ENCODE assay signal across 8 mouse cellular contexts in genomic region chr9:62979461-62980161, GRCm38 (mm10). TPM values are rescaled to one million over a fixed set of nuclear protein-coding genes. Genes with fewer than 3 reads are reported as not detected.
DNase-seq lines count a peak whose midpoint lies in the region; ATAC-seq and TF ChIP-seq lines count a peak whose summit lies in the region.

No protein-coding gene starts in this region.

- no peaks in the 10 kb centered on the region for H3K9me3 ChIP-seq in heart, embryonic 16.5 days (replicated peaks; ENCODE audit: control insufficient read depth, low read length)

- DNase-seq in gastrocnemius, adult 2 months = no peak
- DNase-seq in gastrocnemius, postnatal 25 days = no peak
- DNase-seq in spleen, adult 12 weeks (ENCODE audit: low spot score) = peak; percentile 19
- DNase-seq in spleen, postnatal 4 days (ENCODE audit: low spot score in 2 of 2) = no peak
- peak; percentile 50 for DNase-seq in lung, postnatal 10 days
- no peak for DNase-seq in adipocyte (ENCODE audit: low spot score)

- intact Hi-C loops in gastrocnemius, adult 2 months (cut with DNase I) = loop anchor here (1.0 kb wide), 1 partner anchor 145 kb away; no protein-coding TSS in a partner anchor

- H3K9ac ChIP-seq in heart, embryonic 16.5 days (ENCODE audit: low read length) = peak overlapping the region; percentile 97

- no peaks in the 10 kb centered on the region for H3K36me3 ChIP-seq in heart, embryonic 16.5 days (ENCODE audit: control insufficient read depth, insufficient read depth)

- H3K27me3 ChIP-seq in heart, embryonic 16.5 days (ENCODE audit: control insufficient read depth, insufficient read depth, low read length) = no peaks in the 10 kb centered on the region

- no peak for ATAC-seq in heart, embryonic 16.5 days (replicated peaks; ENCODE audit: extremely low read depth, insufficient read depth, low FRiP score)
- no peak for ATAC-seq in activated CD4-positive, CD25-positive, alpha-beta regulatory T cell, adult 4 months

- H3K4me3 ChIP-seq in gastrocnemius, adult 2 months = peak overlapping the region; percentile 100
- peak overlapping the region; percentile 93 for H3K4me3 ChIP-seq in heart, embryonic 16.5 days (ENCODE audit: low read length)

- H3K4me1 ChIP-seq in heart, embryonic 16.5 days (ENCODE audit: control insufficient read depth, insufficient read depth, low read length) = peaks cover 6% of the 10 kb centered on the region

- WGBS in heart, embryonic 16.5 days = 4% methylated on average over 17 of the region's 17 CpGs

- H3K27ac ChIP-seq in gastrocnemius, adult 2 months = peak overlapping the region; percentile 98
- peak overlapping the region; percentile 97 for H3K27ac ChIP-seq in heart, embryonic 16.5 days (ENCODE audit: low read length)

- no peak for TF ChIP-seq CTCF in gastrocnemius, adult 2 months (IDR thresholded peaks at IDR 0.05)

- H3K4me2 ChIP-seq in heart, embryonic 16.5 days (ENCODE audit: low read depth, low read length) = peak overlapping the region; percentile 71

RNA-seq across cellular contexts. Expression of gene Pias1, which starts 8.1 kb away (rescaled TPM):
- 10 to 100 TPM; 19.6 to 20.4 TPM for total RNA-seq in gastrocnemius, adult 2 months (2021)
- total RNA-seq in gastrocnemius, postnatal 25 days (2021) = 10 to 100 TPM; 12.8 to 15.1 TPM
- polyA plus RNA-seq in heart, embryonic 16.5 days (2015; fragmentation: Nextera tagmentation; extraction: Ambion mirVana) = 42.0 and 44.1 TPM in 2 replicates
- 100 to 1,000 TPM; 132 to 142 TPM for polyA plus RNA-seq in activated CD4-positive, CD25-positive, alpha-beta regulatory T cell, adult 4 months (2017; shearing (Covaris generic))

Comparison
In these comparisons a context has a peak if more than half of its experiments do, and no peak if none do; other contexts are left out.
1. DNase-seq: peak in spleen, adult 12 weeks (single experiment) and lung, postnatal 10 days (single experiment); none in gastrocnemius, adult 2 months (single experiment), gastrocnemius, postnatal 25 days (single experiment), spleen, postnatal 4 days (0 of 2) and adipocyte (single experiment).